Mouse (Mus musculus) C2C12 (cell line): ENCODE results near the gene Wdr1.

ENCODE experiments used
- CEBPB ChIP-seq: IDR thresholded peaks from one replicate; pipeline ENCODE4 v1.6.1; 2011; ENCODE audit warnings: low read depth, mild to moderate bottlenecking, control low read depth, moderate library complexity
- CTCF ChIP-seq: IDR thresholded peaks from one replicate; pipeline ENCODE4 v1.5.1; 2011; ENCODE audit not compliant: control insufficient read depth, insufficient read depth, insufficient read length
- MYOD1 ChIP-seq: IDR thresholded peaks from one replicate; pipeline ENCODE4 v1.6.1; 2011; ENCODE audit warnings: low read depth; ENCODE audit not compliant: control insufficient read depth, insufficient read length
- MYOG ChIP-seq: IDR thresholded peaks from one replicate; pipeline ENCODE4 v1.6.1; 2011; ENCODE audit not compliant: control insufficient read depth, insufficient read length; ENCODE audit errors: extremely low read depth
- USF1 ChIP-seq: IDR thresholded peaks from one replicate; pipeline ENCODE4 v1.6.1; 2011; ENCODE audit warnings: low read depth, mild to moderate bottlenecking, control low read depth, moderate library complexity

DNA sequence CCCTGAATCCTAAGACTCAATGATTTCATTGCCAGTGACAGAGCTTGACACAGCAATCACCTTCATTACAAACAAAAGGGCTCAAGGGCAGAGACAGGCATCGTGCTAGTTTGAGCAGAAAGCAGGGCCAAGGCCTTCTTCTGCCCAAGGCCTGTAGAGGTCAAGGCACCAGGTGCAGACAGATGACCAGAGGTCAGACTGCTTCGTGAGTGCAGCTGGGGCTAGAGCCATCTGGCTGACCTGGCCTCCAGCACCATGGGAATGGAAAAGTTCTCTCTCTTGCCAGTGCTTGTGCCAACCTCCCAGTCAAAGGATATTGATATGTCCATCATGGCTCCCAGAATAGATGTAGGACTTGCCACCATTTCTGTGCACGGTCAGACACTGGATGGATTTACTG lies 26.2 kb downstream of the Wdr1 start:
- TF ChIP-seq CTCF (no peak), USF1 (no peak), MYOG (no peak), MYOD1 (no peak), CEBPB (no peak)
